Mouse (Mus musculus) activated CD4-positive, CD25-positive, alpha-beta regulatory T cell, adult 4 months (primary cell): ENCODE measurements around the gene Chil4. TPM values are rescaled to one million over a fixed set of nuclear protein-coding genes. Genes with fewer than 3 reads are reported as not detected.

Experiments
- ATAC-seq: one replicate; pipeline ENCODE4 v1.8.0; 2017
- polyA plus RNA-seq, 2 experiments: library from polyadenylated mRNA; unstranded; fragments of 100-300 nt; shearing (Covaris generic); gene quantifications; one replicate each; pipeline ENCODE4 v1.2.1; 2017

Gene Chil4
- polyA plus RNA-seq, 2 experiments from 2014 or later = not detected

DNA sequence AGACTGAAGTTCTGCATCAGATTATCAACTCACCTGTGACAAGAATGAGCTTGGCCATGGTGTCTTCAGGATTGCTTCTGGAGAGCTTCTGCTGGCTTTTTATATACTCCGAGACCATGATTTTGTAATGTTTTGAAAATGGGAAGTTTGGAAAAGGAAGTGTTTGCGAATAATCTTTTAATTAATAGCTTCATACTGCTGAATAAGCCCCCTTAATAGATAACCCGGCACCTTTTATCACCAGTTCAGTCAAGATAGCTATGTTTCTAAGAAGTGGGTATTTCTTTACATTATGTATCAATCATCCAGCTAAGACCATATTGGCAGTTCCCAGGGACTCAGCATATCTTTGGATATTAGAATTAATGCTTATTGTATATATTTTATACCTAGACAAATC is 51.8 kb downstream of the Chil4 start, which contains the start of gene Chil3:
Chil3 (minus strand) TSS at position 101 of the 400 bp plus-strand sequence.
- no peak for ATAC-seq

DNA sequence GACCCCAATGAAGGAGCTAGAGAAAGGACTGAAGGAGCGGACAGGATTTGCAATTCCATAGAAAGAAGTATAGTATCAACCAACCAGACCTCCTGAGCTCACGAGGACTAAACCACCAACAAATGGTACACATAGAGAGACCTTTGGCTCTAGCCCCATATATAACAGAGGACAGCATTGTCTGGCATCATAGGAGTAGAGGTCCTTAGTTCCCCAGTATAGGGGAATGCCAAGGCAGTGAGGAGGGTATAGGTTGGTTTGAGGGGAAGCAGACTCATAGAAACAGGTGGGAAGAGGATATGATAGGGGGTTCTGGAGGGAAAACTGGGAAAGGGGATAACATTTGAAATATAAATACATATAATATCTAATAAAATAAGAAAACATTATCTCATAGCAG is 64.9 kb downstream of the Chil4 start:
- ATAC-seq = no peak

Other genes starting within 250 kb of the Chil4 start
- gene Ovgp1, start 245.8 kb downstream of the Chil4 start, polyA plus RNA-seq = 1 to 10 TPM; 1.6 to 2.2 TPM
- not detected for gene Pifo, start 204.9 kb downstream of the Chil4 start, polyA plus RNA-seq
- gene Chil5, start 186.7 kb downstream of the Chil4 start, polyA plus RNA-seq = 10 to 100 TPM in 1 of 2 experiments, 1 to 10 TPM in 1; 7.2 to 13.2 TPM
- under 1 TPM; 0.20 to 0.59 TPM for gene Chia1, start 106.3 kb downstream of the Chil4 start, polyA plus RNA-seq
- under 1 TPM in 1 of 2 experiments, not detected in 1; 0.69 TPM for gene Chil3, start 51.9 kb downstream of the Chil4 start, polyA plus RNA-seq
- gene Chil6, start 186.7 kb upstream of the Chil4 start, polyA plus RNA-seq = under 1 TPM in 1 of 2 experiments, not detected in 1; 0.53 TPM